Mouse (Mus musculus) liver, adult 2 months (tissue): ENCODE data around the gene Ntng2. TPM values are rescaled to one million over a fixed set of nuclear protein-coding genes. Genes with fewer than 3 reads are reported as not detected.

Source experiments
- DNase-seq: peaks from one replicate; pipeline ENCODE4 v3.0.0-alpha.2; 2011; ENCODE audit warnings: low read depth, low spot score; ENCODE audit errors: extremely low read depth
- H3K27ac ChIP-seq: fragments of 200-500 bp; replicated peaks from 2 replicates; pipeline ENCODE4 v1.5.1; 2012; ENCODE audit warnings: low read depth, mild to moderate bottlenecking, control low read depth, inconsistent platforms, low read length; ENCODE audit not compliant: insufficient read depth
- H3K27me3 ChIP-seq: fragments of 200-500 bp; 2 replicates; pipeline ENCODE4 v1.6.1; 2012; ENCODE audit warnings: mild to moderate bottlenecking, moderate library complexity, low read length, inconsistent platforms; ENCODE audit not compliant: control insufficient read depth, insufficient read depth
- H3K36me3 ChIP-seq: fragments of 200-500 bp; 2 replicates; pipeline ENCODE4 v1.6.1; 2012; ENCODE audit warnings: low read length, inconsistent platforms; ENCODE audit not compliant: control insufficient read depth, insufficient read depth
- H3K4me1 ChIP-seq: fragments of 200-500 bp; 2 replicates; pipeline ENCODE4 v1.6.1; 2011; ENCODE audit warnings: low read length; ENCODE audit not compliant: control insufficient read depth, insufficient read depth
- H3K4me3 ChIP-seq: fragments of 200-500 bp; 2 replicates; pipeline ENCODE4 v1.5.1; 2011; ENCODE audit warnings: low read depth, mild to moderate bottlenecking, control low read depth, low read length, moderate library complexity; ENCODE audit not compliant: insufficient read depth
- H3K79me2 ChIP-seq: fragments of 200-500 bp; 2 replicates; pipeline ENCODE4 v1.6.1; 2012; ENCODE audit warnings: inconsistent platforms, mild to moderate bottlenecking, low read length, moderate library complexity; ENCODE audit not compliant: control insufficient read depth, insufficient read depth
- H3K9ac ChIP-seq: fragments of 200-500 bp; 2 replicates; pipeline ENCODE4 v1.6.1; 2012; ENCODE audit warnings: low read depth, mild to moderate bottlenecking, control low read depth, inconsistent platforms, low read length
- CTCF ChIP-seq: fragments of 200-500 bp; IDR thresholded peaks from 2 replicates; pipeline ENCODE4 v1.5.1; 2011; ENCODE audit warnings: low read depth, low read length, control low read depth
- POLR2A ChIP-seq: fragments of 200-500 bp; IDR thresholded peaks from 2 replicates; pipeline ENCODE4 v1.6.1; 2011; ENCODE audit warnings: low read length, control low read depth; ENCODE audit not compliant: insufficient read depth; ENCODE audit errors: extremely low read depth
- WGBS: fragments of 180-500 bp; shearing (Covaris S2); methylation state at CpG from one replicate; pipeline ENCODE4 v1.1.7; 2018; 5-methylcytosine and 5-hydroxymethylcytosine counted together
- polyA plus RNA-seq: library from polyadenylated mRNA; depleted of rRNA; stranded (reverse); fragments of >200 nt; gene quantifications from 2 replicates; pipeline ENCODE4 v1.2.3, GENCODE M21; 2012
- total RNA-seq: library from RNA; depleted of rRNA; stranded (reverse); fragments of >200 nt; gene quantifications from 2 replicates; pipeline ENCODE4 v1.2.3, GENCODE M21; 2014

Ntng2 gene
- total and polyA plus RNA-seq, 2 experiments = 1.5 to 5.1 TPM

- TF ChIP-seq CTCF (no peak), POLR2A (no peak)
- Histone ChIP-seq H3K9ac (no peak overlapping the region), H3K4me1 (no peaks in the 10 kb centered on the region), H3K4me3 (no peak overlapping the region), H3K36me3 (no peaks in the 10 kb centered on the region), H3K27ac (no peak overlapping the region), H3K27me3 (no peaks in the 10 kb centered on the region), H3K79me2 (no peaks in the 10 kb centered on the region)
- no peak for DNase-seq
- 71% methylated on average over 3 of the region's 3 CpGs for WGBS
Observed at GRCm38 (mm10) chr2:29235026-29235425, 17.8 kb downstream of the Ntng2 start.

- H3K36me3 ChIP-seq = no peaks in the 10 kb centered on the region
- WGBS = 72% methylated on average over 4 of the region's 4 CpGs
- no peak for DNase-seq
- no peaks in the 10 kb centered on the region for H3K79me2 ChIP-seq
- no peak overlapping the region for H3K4me3 ChIP-seq
- no peaks in the 10 kb centered on the region for H3K27me3 ChIP-seq
- no peak for TF ChIP-seq POLR2A
- TF ChIP-seq CTCF = no peak
- no peak overlapping the region for H3K27ac ChIP-seq
- H3K4me1 ChIP-seq = no peaks in the 10 kb centered on the region
- H3K9ac ChIP-seq = no peak overlapping the region
Observed at GRCm38 (mm10) chr2:29234002-29234401, 18.8 kb downstream of the Ntng2 start.

GRCm38 (mm10) chr2:29230191-29230835 lies 22.5 kb downstream of the Ntng2 start:
- no peaks in the 10 kb centered on the region for H3K36me3 ChIP-seq
- DNase-seq = no peak
- no peak overlapping the region for H3K9ac ChIP-seq
- no peak overlapping the region for H3K27ac ChIP-seq
- H3K4me1 ChIP-seq = no peaks in the 10 kb centered on the region
- TF ChIP-seq CTCF = no peak
- no peak for TF ChIP-seq POLR2A
- no peak overlapping the region for H3K4me3 ChIP-seq
- H3K79me2 ChIP-seq = no peaks in the 10 kb centered on the region
- no peaks in the 10 kb centered on the region for H3K27me3 ChIP-seq
- WGBS = 70% methylated on average over 9 of the region's 9 CpGs

- Histone ChIP-seq H3K36me3 (no peaks in the 10 kb centered on the region), H3K27me3 (no peaks in the 10 kb centered on the region), H3K4me1 (no peaks in the 10 kb centered on the region), H3K4me3 (no peak overlapping the region), H3K9ac (no peak overlapping the region), H3K79me2 (no peaks in the 10 kb centered on the region), H3K27ac (no peak overlapping the region)
- 80% methylated on average over 4 of the region's 4 CpGs for WGBS
- TF ChIP-seq CTCF (no peak), POLR2A (no peak)
- no peak for DNase-seq
Observed at GRCm38 (mm10) chr2:29226671-29227070, 26.1 kb downstream of the Ntng2 start.

GRCm38 (mm10) chr2:29223591-29224262 lies 29.1 kb downstream of the Ntng2 start:
- Histone ChIP-seq H3K4me1 (no peaks in the 10 kb centered on the region), H3K27ac (no peak overlapping the region), H3K27me3 (no peaks in the 10 kb centered on the region), H3K36me3 (no peaks in the 10 kb centered on the region), H3K9ac (no peak overlapping the region), H3K4me3 (no peak overlapping the region), H3K79me2 (no peaks in the 10 kb centered on the region)
- WGBS = 62% methylated on average over 7 of the region's 7 CpGs
- no peak for DNase-seq
- TF ChIP-seq CTCF = no peak
- TF ChIP-seq POLR2A = no peak

GRCm38 (mm10) chr2:29222302-29222701 lies 30.5 kb downstream of the Ntng2 start:
- WGBS = 15% methylated on average over 4 of the region's 4 CpGs
- DNase-seq = no peak
- TF ChIP-seq POLR2A = no peak
- no peak for TF ChIP-seq CTCF

More at GRCm38 (mm10) chr2:29222302-29222701, 30.5 kb downstream of the Ntng2 start:
- H3K36me3 ChIP-seq = no peaks in the 10 kb centered on the region
- no peak overlapping the region for H3K27ac ChIP-seq
- no peak overlapping the region for H3K9ac ChIP-seq
- no peak overlapping the region for H3K4me3 ChIP-seq
- no peaks in the 10 kb centered on the region for H3K4me1 ChIP-seq
- H3K27me3 ChIP-seq = no peaks in the 10 kb centered on the region
- no peaks in the 10 kb centered on the region for H3K79me2 ChIP-seq
